Mouse (Mus musculus): Measurements from ENCODE around the gene D1Pas1. TPM values are rescaled to one million over a fixed set of nuclear protein-coding genes. Genes with fewer than 3 reads are reported as not detected.

D1Pas1 gene
- not detected in 2 replicates for polyA plus RNA-seq (2014; fragmentation: Nextera tagmentation; extraction: Ambion mirVana)

DNA sequence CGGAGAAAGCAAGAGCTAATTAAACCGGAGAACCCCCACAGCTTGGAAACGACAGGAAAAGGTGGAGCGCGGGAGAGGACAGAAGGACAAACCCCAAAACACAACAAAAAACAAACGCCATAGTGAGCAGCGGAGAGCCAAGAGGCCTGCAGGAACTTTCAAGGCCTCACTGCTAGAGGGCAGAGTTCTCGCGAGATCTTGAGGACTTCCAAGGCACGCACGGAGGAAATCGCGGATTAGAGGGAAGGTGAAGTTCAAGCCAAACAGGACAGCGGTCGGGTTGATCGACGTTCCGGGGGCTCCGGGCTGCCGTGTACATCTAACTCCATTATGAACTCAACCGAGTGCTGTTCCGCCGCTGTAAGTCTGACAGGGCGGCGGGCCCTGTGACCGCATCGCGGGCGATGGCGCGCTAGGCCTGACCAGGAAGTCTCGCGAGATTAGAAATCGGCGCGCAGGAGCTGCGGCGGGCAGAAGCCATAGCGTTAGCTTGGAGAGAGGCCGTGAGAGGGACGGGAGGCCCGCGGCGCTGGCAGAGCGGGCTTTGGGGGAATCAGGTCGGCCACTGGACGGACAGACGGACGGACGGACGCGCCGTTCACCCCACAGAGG, at the start of gene D1Pas1:
Gene D1Pas1, plus strand, starts transcription at position 216 of the 612 bp plus-strand sequence.
- H3K36me3 ChIP-seq (ENCODE audit: control insufficient read depth, insufficient read depth, low read length), result no peaks in the 10 kb centered on the region

DNA sequence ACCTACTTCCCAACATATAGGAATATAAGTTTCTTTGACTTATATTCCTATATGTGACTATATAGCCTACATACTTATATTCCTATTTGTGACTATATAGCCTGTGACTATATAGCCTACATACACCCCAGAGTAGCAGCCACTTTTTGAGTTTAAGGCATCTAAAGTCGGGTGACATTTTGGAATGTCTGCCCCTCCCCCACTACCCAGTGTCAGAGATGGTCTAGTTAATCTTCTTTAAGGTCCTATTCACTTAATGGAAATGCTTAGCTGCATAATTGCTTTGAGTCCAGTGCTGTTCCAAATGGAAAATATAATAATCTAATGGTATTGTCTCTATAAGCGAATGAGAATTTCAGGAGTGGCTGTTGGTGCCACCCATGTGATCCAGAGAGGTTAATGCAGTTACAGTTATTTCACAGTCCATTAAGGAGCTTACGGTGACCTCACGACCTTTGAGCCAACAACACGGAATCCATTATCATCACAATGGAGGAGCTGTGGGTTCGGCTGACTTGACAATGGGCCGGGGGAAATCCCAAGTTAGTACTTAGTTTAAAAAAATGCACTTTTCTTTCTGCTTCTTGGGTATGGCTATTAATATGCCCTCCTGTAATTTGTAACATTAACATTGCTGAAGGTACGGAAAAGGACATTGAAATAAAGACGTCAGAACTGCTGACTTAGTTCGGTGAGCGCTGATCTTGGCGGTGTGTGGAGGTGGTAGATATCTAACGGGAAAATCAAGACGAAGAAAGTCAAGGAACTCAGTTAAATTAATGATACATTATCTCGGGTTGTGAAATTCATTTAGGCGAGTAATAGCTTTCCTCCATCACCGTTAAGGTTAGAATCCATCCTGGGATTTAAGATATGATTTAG, 44.5 kb upstream of the D1Pas1 start:
- H3K36me3 ChIP-seq (ENCODE audit: control insufficient read depth, insufficient read depth, low read length), result no peaks in the 10 kb centered on the region
- H3K9ac ChIP-seq (ENCODE audit: low read depth, low read length), result no peak overlapping the region
- no peaks in the 10 kb centered on the region for H3K9me3 ChIP-seq (ENCODE audit: control insufficient read depth, low read length)
- no peak overlapping the region for H3K4me2 ChIP-seq (replicated peaks; ENCODE audit: low read depth, low read length)
- WGBS, result 32% methylated on average over 17 of the region's 17 CpGs
- no peak for ATAC-seq (ENCODE audit: low FRiP score, low TSS enrichment)
- H3K27ac ChIP-seq (ENCODE audit: low read depth, low read length), result no peak overlapping the region
- peaks cover 4% of the 10 kb centered on the region; the same call in 1 of the 2 replicates for H3K27me3 ChIP-seq (ENCODE audit: control insufficient read depth, insufficient read depth, low read length)
- H3K4me3 ChIP-seq (ENCODE audit: low read length), result no peak overlapping the region
- no peaks in the 10 kb centered on the region for H3K4me1 ChIP-seq (ENCODE audit: control insufficient read depth, insufficient read depth, low read length)

More for the DNA sequence above, at the start of gene D1Pas1:
- H3K27me3 ChIP-seq (ENCODE audit: control insufficient read depth, insufficient read depth, low read length), result no peaks in the 10 kb centered on the region
- no peak within 1 kb of the TSS for H3K4me3 ChIP-seq (ENCODE audit: low read length)
- H3K9me3 ChIP-seq (ENCODE audit: control insufficient read depth, low read length), result peaks cover 26% of the 10 kb centered on the region
- no peak within 1 kb of the TSS for H3K9ac ChIP-seq (ENCODE audit: low read depth, low read length)
- no peak for ATAC-seq (ENCODE audit: low FRiP score, low TSS enrichment)
- no peak within 1 kb of the TSS for H3K4me2 ChIP-seq (replicated peaks; ENCODE audit: low read depth, low read length)
- 84% methylated on average over 52 of the region's 53 CpGs for WGBS
- no peaks in the 10 kb centered on the region for H3K4me1 ChIP-seq (ENCODE audit: control insufficient read depth, insufficient read depth, low read length)
- no peak within 1 kb of the TSS for H3K27ac ChIP-seq (ENCODE audit: low read depth, low read length)

DNA sequence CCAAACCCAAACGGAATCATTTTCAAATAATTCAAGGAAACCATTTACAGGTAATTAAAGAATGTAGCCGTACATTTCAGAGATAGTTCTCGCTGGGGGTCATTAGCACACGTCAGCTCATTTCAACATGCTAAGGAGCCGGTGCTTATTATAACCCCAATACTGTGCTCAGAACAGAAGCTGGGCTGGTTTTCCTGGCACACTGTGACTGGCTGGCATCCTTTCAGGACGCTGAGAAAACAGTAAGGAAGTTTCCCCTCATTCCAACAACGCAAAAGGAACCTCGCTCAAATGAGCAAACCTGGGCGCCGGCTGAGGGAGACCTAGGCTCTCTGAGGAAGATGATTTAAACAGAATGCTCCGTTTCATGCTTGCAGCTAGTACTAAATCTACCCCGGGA, 43.2 kb upstream of the D1Pas1 start:
- 69% methylated on average over 12 of the region's 12 CpGs for WGBS
- peaks cover 4% of the 10 kb centered on the region; the same call in 1 of the 2 replicates for H3K27me3 ChIP-seq (ENCODE audit: control insufficient read depth, insufficient read depth, low read length)
- H3K9me3 ChIP-seq (ENCODE audit: control insufficient read depth, low read length), result no peaks in the 10 kb centered on the region
- no peak overlapping the region for H3K4me3 ChIP-seq (ENCODE audit: low read length)
- no peak for ATAC-seq (ENCODE audit: low FRiP score, low TSS enrichment)
- no peaks in the 10 kb centered on the region for H3K36me3 ChIP-seq (ENCODE audit: control insufficient read depth, insufficient read depth, low read length)
- H3K27ac ChIP-seq (ENCODE audit: low read depth, low read length), result no peak overlapping the region
- H3K9ac ChIP-seq (ENCODE audit: low read depth, low read length), result no peak overlapping the region
- no peaks in the 10 kb centered on the region for H3K4me1 ChIP-seq (ENCODE audit: control insufficient read depth, insufficient read depth, low read length)
- H3K4me2 ChIP-seq (replicated peaks; ENCODE audit: low read depth, low read length), result no peak overlapping the region

GRCm38 (mm10) chr1:186925411-186925810, 41.8 kb upstream of the D1Pas1 start:
- no peaks in the 10 kb centered on the region for H3K9me3 ChIP-seq (ENCODE audit: control insufficient read depth, low read length)
- peaks cover 4% of the 10 kb centered on the region; the same call in 1 of the 2 replicates for H3K27me3 ChIP-seq (ENCODE audit: control insufficient read depth, insufficient read depth, low read length)
- no peak for ATAC-seq (ENCODE audit: low FRiP score, low TSS enrichment)
- H3K4me3 ChIP-seq (ENCODE audit: low read length), result no peak overlapping the region
- H3K36me3 ChIP-seq (ENCODE audit: control insufficient read depth, insufficient read depth, low read length), result no peaks in the 10 kb centered on the region
- H3K9ac ChIP-seq (ENCODE audit: low read depth, low read length), result no peak overlapping the region
- no peak overlapping the region for H3K27ac ChIP-seq (ENCODE audit: low read depth, low read length)
- WGBS, result 26% methylated on average over 9 of the region's 9 CpGs
- H3K4me2 ChIP-seq (replicated peaks; ENCODE audit: low read depth, low read length), result no peak overlapping the region
- H3K4me1 ChIP-seq (ENCODE audit: control insufficient read depth, insufficient read depth, low read length), result no peaks in the 10 kb centered on the region

DNA sequence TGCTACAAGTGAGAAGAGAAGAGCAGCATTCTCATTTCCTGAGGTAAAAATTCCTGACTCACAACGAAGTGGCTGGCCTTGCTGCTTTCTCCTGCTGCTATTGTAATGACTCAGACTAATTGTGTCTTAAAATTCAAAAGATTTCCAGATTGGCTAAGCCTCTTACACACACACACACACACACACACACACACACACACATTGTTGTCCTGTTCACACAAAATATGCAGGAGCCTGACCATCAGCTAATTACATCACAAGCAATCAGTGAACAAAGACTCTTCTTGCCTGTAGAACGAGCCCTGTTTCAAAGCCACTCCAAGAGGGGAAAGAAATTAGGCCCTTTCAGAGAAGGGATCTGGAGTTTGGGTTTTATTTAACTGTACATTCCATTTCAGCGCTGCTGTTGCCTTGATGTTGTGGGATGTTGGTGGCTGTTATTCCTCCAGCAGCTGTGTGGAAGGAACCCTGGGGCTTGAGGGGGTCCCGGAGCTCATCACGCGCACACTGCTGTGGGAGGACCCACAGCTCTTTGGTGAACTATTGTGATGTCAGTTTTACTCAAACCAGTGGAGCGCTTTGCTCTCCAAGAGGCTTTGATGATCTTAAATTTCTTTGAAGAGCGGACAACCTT, 40.8 kb upstream of the D1Pas1 start:
- Histone ChIP-seq H3K4me1 (ENCODE audit: control insufficient read depth, insufficient read depth, low read length) (no peaks in the 10 kb centered on the region), H3K9me3 (ENCODE audit: control insufficient read depth, low read length) (no peaks in the 10 kb centered on the region)

DNA sequence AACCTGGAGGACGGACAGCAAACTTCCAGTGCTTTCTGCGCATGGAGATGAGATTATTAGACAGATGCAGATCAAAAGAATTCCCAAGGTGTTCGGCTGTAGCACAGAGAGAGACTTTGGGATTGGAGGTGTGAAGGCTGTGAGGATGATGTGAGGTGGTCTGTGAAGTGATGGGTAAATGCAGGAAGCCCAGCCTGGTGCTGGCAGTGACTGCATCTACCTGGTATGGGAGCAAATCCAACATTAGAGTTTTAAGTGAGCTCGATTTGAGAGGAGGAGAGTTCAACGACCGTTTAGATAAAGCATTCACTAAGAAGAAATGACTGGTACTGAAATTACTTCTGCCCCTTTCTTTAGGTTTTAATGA, 40.3 kb upstream of the D1Pas1 start:
- Histone ChIP-seq H3K9ac (ENCODE audit: low read depth, low read length) (no peak overlapping the region), H3K4me1 (ENCODE audit: control insufficient read depth, insufficient read depth, low read length) (no peaks in the 10 kb centered on the region), H3K9me3 (ENCODE audit: control insufficient read depth, low read length) (no peaks in the 10 kb centered on the region), H3K36me3 (ENCODE audit: control insufficient read depth, insufficient read depth, low read length) (no peaks in the 10 kb centered on the region), H3K27ac (ENCODE audit: low read depth, low read length) (no peak overlapping the region), H3K27me3 (ENCODE audit: control insufficient read depth, insufficient read depth, low read length) (peaks cover 4% of the 10 kb centered on the region; the same call in 1 of the 2 replicates), H3K4me3 (ENCODE audit: low read length) (no peak overlapping the region), H3K4me2 (replicated peaks; ENCODE audit: low read depth, low read length) (no peak overlapping the region)
- WGBS, result 72% methylated on average over 6 of the region's 6 CpGs
- no peak for ATAC-seq (ENCODE audit: low FRiP score, low TSS enrichment)

More for the DNA sequence above, 40.8 kb upstream of the D1Pas1 start:
- Histone ChIP-seq H3K27me3 (ENCODE audit: control insufficient read depth, insufficient read depth, low read length) (peaks cover 4% of the 10 kb centered on the region; the same call in 1 of the 2 replicates), H3K9ac (ENCODE audit: low read depth, low read length) (no peak overlapping the region), H3K36me3 (ENCODE audit: control insufficient read depth, insufficient read depth, low read length) (no peaks in the 10 kb centered on the region), H3K27ac (ENCODE audit: low read depth, low read length) (no peak overlapping the region), H3K4me2 (replicated peaks; ENCODE audit: low read depth, low read length) (no peak overlapping the region), H3K4me3 (ENCODE audit: low read length) (no peak overlapping the region)
- ATAC-seq (ENCODE audit: low FRiP score, low TSS enrichment), result no peak
- WGBS, result 61% methylated on average over 8 of the region's 8 CpGs

DNA sequence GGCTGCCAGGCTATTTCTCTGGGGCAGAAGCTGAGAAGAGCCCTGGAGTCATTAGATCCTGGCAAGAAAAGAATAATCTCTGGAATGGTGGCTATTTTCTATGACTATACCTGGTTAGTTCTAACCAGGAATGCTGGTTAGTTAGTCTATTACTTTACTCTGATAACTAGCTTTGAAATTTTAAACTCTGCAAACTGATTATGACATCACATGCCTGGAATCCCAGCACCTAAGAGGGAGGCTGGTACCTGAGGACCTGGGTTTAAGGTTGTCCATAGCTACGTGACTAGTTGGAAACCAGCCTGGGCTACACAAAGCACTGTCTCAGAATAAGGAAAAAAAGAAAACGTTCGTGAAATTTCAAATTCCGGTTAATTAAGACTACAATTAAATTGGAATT, 39.7 kb upstream of the D1Pas1 start:
- H3K4me3 ChIP-seq (ENCODE audit: low read length), result no peak overlapping the region
- WGBS, result 86% methylated on average over 4 of the region's 4 CpGs
- H3K4me2 ChIP-seq (replicated peaks; ENCODE audit: low read depth, low read length), result no peak overlapping the region
- no peaks in the 10 kb centered on the region for H3K9me3 ChIP-seq (ENCODE audit: control insufficient read depth, low read length)
- no peaks in the 10 kb centered on the region for H3K4me1 ChIP-seq (ENCODE audit: control insufficient read depth, insufficient read depth, low read length)
- H3K36me3 ChIP-seq (ENCODE audit: control insufficient read depth, insufficient read depth, low read length), result no peaks in the 10 kb centered on the region
- peaks cover 3% of the 10 kb centered on the region; the same call in 1 of the 2 replicates for H3K27me3 ChIP-seq (ENCODE audit: control insufficient read depth, insufficient read depth, low read length)
- H3K27ac ChIP-seq (ENCODE audit: low read depth, low read length), result no peak overlapping the region
- no peak overlapping the region for H3K9ac ChIP-seq (ENCODE audit: low read depth, low read length)
- ATAC-seq (ENCODE audit: low FRiP score, low TSS enrichment), result no peak

DNA sequence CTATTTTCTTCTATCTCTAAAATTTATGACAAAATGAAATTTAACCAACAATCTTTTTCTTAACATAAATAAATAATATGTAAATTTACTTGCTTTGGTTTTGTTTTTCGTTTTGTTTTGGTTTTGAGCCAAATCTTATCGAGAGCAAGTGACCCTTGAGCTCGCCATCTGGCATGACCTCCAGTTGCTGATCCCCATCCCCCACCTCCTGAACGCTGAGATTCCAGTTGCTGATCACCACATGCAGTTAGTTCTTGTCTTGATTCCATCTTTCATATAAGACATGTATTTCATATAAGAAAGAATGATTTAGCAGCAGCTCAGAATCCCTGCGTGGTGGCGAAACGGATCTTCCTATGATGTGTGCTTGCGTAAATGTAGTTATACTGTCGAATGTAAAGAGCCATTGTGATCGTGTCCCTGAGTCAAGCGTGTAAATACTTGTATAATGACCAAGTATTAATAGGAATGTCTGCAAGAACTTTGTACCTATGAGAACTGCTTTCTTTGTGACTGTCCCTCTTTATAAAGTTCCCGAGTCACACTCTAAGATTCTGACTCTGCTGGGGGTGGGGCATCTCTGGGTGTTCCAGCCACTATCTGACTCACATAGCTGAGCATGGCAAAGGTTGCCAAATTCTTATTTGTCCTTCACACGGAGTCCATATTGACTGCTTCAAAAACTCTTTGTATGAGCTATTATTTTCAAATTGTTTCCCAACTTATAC, 36.9 kb upstream of the D1Pas1 start:
- Histone ChIP-seq H3K9ac (ENCODE audit: low read depth, low read length) (no peak overlapping the region), H3K36me3 (ENCODE audit: control insufficient read depth, insufficient read depth, low read length) (no peaks in the 10 kb centered on the region), H3K9me3 (ENCODE audit: control insufficient read depth, low read length) (no peaks in the 10 kb centered on the region), H3K27me3 (ENCODE audit: control insufficient read depth, insufficient read depth, low read length) (no peaks in the 10 kb centered on the region), H3K4me1 (ENCODE audit: control insufficient read depth, insufficient read depth, low read length) (no peaks in the 10 kb centered on the region), H3K27ac (ENCODE audit: low read depth, low read length) (no peak overlapping the region), H3K4me3 (ENCODE audit: low read length) (no peak overlapping the region), H3K4me2 (replicated peaks; ENCODE audit: low read depth, low read length) (no peak overlapping the region)
- no peak for ATAC-seq (ENCODE audit: low FRiP score, low TSS enrichment)
- 83% methylated on average over 13 of the region's 13 CpGs for WGBS

Data from kidney, embryonic 14.5 days (tissue).